Mouse (Mus musculus): ENCODE measurements around the gene Trappc3.
A peak's percentile ranks its signal among the peaks of the same experiment; 100 is the strongest.

The Trappc3 gene

DNA sequence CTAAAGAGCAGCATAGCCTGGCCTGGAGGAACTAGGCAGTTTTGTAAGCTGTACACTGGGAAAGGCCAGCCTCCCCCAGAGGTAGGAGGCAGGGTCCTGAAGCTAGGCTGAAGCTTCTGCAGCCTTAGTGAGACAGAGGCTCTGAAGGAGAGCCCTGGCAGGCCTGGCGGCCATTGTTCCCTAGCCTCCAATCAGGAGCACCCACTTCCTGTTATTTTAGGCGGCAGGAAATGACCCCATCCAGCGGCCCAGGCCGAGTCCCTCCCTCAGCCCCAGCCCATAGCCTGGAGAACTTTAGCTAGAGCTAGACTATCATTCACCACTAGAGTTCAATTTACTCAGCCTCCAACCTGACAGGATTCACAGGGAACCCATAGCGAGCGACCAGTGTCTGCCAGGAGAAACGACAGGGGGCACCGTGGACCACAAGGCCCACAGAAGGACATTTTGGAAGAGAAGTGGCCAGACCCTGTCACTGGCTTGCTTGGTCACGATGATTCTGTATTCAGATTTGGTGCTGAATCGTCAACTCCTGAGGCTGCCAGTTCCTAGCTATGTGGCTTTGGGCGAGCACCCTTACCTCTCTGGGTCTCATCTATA, 10.4 kb upstream of the Trappc3 start:
- no peak for DNase-seq (ENCODE audit: low spot score in 2 of 2)

DNA sequence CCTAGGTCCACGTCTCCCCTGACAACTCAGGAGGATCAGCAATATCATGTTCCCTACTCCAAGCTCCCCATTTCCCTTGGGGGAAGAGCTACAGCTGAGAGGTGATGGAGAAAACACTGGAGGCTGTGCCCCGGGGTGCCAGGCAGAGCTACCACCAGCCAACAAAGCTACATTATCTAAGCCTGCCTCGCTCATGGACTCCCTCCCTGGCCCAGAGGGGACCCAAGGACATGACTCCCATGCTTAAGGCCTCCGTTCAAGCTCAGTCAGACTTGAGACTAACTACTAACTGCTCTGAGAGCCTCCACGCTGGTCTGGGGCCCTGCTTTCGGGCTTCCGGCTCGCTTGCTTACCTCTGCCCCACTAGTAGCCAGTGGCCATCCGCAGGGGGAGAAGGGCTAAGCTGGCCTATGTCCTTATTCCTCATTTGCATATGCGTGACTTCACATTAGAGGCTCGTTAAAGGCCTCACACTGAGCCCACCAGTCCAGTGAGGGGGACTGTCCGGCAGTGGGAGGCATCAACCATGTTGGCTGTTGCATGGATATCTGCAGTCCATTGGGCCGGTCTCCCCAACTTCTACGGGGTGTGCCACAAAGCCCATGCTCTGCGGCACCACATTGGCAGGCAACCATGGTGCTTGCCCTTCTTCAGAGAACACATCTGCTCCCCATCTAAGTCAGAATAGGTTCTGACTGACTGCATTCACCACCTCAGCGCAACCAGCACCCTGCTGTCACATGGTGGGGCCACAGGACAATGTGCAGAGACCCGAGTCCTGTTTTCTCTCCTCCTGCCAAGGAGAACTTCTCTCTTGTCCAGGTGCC, 9.5 kb upstream of the Trappc3 start:
- no peak for DNase-seq (ENCODE audit: low spot score in 2 of 2)

DNA sequence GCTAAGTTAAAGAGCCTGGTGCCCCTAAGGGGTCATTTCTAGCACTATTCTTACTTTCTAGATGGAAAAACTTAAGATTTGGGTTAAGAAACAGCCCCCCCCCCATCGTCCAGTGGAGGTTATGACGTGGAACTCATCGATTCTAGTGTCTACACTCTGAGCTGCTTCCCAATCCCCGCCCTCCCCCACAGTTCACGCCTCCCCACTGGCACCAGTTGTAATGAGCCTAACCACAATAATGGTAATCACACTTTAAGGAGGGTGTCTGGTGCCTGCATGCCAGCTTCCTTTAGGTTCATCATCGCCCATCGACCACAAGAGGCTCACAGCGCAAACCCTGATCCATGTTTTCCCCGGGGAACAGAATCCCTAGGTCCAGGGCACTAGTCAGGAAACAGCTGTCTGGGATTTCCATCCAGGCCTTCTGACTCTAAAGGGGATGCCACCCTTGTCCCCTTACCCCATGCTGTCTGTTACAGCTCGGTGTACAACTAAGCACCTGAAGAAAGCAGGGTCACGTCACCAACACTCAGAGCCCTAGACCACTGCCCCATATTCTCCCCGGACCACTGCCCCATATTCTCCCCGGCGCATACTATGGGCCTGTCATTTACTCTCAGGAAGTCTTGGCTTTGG, 8.4 kb upstream of the Trappc3 start:
- no peak for DNase-seq (ENCODE audit: low spot score in 2 of 2)

DNA sequence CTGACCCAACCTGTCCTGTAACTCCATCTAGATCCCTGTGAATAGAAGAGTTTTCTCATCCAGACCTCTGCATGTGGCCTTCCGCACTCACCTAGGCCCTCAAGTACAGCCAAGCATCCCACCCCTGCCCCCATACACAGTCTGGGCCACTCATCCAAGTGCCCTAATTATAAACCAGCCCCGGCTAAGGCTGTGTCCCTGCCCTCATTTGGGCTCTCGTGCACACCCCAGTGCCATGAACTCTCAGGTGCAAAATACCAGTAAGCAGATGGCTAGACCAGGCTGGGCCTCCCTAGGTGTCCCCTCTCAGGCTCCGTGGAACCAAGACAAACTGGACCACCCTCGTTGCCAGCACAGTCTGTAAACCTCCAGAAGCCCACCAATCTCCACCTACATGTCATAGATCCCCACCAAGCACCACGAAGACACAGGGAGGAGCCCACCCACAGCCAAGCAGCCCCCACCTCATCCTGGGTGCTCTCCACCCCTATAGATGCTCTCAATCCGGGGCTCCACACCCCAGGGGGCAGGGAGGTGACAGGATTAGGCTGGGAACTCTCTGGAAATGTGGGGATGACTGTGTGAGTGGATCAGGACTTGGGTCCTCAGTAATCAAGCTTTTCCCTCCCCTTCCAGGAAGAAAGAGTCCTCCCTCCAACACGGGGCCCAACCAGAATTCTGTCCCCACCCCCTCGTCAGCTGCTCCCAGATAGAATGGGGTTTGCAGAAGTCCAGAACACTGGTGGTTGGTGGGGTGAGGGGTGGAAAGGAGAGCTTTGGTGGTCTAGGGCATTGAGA, 7.6 kb upstream of the Trappc3 start:
- DNase-seq (ENCODE audit: low spot score in 2 of 2) = peak in 1 of 2 experiments; percentile 72

GRCm38 (mm10) chr4:126255113-126256001, 6.8 kb upstream of the Trappc3 start:
- peak in 1 of 2 experiments; percentile 60 for DNase-seq (ENCODE audit: low spot score in 2 of 2)

DNA sequence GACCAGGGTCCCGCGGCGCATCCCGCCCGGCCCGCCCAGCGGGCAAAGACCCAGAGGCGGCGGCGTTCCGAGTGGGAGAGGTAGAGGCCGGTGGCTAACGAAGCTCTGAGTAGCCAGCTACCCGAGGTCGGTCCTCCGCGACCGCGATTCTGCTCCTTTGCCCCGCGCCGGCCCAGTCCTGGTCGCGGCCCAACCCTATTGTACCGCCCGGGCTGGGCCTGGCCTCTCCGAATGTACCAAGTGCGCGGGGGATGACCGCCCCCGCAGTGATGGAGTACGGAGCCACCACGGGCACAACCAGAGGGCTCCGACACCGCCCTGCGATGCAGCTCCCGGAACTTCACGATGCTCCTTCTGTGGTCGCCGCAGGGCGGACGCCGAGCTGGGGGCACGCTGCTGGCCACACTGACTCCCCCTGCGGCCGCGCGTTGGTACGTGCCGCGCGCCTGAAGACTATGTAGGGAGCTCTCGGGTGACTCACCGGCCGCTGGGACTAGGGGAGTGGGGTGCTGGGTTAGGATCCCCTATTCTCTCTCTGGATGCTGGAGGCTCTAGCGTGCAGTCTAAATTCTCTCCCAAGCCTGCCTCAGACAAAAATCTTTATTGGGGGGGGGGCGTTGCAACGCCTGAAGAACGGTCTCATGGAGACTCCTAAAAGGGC, 5.9 kb upstream of the Trappc3 start, which contains the start of gene Map7d1:
Gene Map7d1 (minus strand): TSS at position 213 of the 661 bp plus-strand sequence.
- DNase-seq (ENCODE audit: low spot score in 2 of 2) = peak; percentile 85 to 88

GRCm38 (mm10) chr4:126256967-126257881, 4.9 kb upstream of the Trappc3 start:
- peak in 1 of 2 experiments; percentile 62 for DNase-seq (ENCODE audit: low spot score in 2 of 2)

DNA sequence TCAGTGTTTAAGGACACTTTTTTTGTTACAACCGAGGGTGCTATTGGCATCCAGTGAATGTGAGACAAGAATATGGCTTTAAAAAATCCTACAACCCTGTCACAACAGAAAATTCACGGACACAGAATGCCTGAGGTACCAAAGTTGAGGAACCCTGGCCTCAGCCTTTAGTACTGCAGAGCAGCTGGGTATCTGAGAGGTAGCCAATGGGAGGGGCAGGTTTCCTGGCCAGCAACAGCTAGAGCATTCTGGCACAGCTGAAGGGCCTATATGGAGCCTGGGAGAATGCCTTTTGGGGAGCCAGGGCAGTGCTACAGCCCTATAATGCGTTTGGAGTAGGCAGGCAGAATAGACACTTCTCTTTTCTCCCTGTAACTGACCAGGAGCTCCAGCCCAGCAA, 3.1 kb upstream of the Trappc3 start:
- peak in 1 of 2 experiments; percentile 62 for DNase-seq (ENCODE audit: low spot score in 2 of 2)

DNA sequence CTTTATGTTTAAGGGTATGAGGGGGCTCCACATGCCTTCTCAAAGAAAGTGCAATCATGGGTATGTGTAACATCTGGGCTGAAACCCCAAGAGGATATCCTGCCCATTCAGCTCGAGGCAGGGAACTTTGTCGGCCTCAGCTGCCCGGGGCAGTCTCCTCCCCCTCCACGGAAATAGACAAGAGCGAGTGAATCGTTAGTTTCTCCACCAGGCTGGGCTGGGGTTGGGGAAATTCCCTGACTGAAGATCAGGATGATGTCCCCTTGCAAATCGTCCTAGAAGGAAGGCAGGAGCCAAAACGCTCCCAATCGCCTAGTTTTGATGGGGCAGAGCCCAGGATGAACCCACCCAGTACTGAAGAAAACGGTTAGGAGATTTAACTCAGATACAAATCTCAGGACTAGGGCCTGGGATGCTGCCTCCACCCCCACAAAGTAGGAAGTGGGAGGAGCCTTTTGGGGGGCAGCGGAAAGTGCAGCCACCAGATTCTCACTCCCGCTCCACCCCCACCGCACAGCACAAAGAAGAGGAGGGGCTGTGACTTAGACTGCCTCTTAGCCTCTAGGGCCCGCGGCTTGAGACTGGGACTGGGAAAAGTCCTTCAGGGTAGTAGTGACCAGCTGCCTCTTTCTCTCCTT, 2.5 kb upstream of the Trappc3 start:
- DNase-seq (ENCODE audit: low spot score in 2 of 2) = peak; percentile 75 to 79

GRCm38 (mm10) chr4:126260520-126261201, 1.5 kb upstream of the Trappc3 start:
- DNase-seq (ENCODE audit: low spot score in 2 of 2) = peak; percentile 80 to 82

DNA sequence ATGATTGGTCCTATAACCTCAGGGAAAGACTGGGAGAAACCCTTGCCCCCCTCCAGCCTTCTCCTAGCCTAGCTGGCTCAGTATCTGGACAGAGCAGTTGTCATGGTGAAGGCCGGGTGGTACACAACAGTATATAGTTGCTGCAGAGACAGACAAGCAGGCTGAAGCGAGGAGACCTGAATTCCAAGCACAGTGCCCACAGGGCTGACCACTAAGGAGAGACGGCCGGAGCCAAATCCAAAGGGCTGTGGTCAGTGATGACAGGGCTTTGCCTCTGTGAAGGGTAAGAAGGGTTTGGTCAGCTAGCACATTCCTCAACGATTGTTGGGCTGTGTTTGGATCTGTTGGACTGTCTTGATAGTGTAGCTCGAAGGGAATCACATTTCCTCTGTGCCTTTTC, 859 bp upstream of the Trappc3 start:
- DNase-seq (ENCODE audit: low spot score in 2 of 2) = no peak

- DNase-seq (ENCODE audit: low spot score in 2 of 2) = no peak
These were observed 450 bp upstream of the Trappc3 start for GRCm38 (mm10) chr4:126261675-126262074.

GRCm38 (mm10) chr4:126269292-126269691, 7.2 kb downstream of the Trappc3 start:
- DNase-seq (ENCODE audit: low spot score in 2 of 2) = no peak

DNA sequence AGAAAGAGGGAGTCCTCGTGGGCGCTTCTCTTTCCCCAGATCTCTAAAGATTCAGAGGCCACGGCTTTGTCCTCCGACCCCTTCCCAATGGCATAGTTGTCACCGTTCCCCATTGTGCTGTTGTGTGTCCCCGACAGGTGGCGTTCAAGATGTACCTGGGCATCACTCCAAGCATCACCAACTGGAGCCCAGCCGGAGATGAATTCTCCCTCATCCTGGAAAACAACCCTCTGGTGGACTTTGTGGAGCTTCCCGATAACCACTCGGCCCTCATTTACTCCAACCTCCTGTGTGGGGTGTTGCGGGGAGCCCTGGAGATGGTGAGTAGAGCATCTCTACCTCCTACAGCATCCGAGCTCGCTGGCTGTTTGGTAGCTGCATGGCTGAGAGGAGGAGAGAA, 11.6 kb downstream of the Trappc3 start:
- no peak for DNase-seq (ENCODE audit: low spot score in 2 of 2)

GRCm38 (mm10) chr4:126275081-126275480, 13.0 kb downstream of the Trappc3 start:
- DNase-seq (ENCODE audit: low spot score in 2 of 2) = no peak

DNA sequence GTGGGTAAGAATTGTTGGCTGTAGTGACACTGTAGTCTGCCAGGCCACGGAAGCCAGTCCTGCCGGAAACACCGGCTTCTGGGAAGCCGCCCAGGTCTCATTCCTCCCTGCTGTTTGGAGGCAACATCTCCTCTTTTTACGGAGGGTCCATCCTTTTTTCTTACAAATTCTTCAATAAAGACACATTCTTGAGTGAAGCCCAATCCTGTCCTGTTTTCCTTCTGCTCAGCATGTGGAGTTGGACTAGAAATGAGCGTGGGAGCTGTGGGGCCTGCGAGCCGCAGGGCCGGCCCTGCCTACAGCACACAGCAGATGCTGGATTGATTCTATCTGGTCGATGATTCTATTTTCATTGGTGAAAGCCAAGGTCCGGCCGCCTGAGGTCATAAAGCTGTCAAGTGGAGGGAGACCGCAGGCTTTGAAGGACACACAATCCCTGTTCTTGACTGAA, 13.6 kb downstream of the Trappc3 start:
- peak in 1 of 2 experiments; percentile 62 for DNase-seq (ENCODE audit: low spot score in 2 of 2)

GRCm38 (mm10) chr4:126277906-126278564, 15.9 kb downstream of the Trappc3 start:
- DNase-seq (ENCODE audit: low spot score in 2 of 2) = peak in 1 of 2 experiments; percentile 65

Measured in urinary bladder, postnatal 4 days (tissue).